Mouse (Mus musculus): ENCODE measurements around the gene Noct.
A peak's percentile ranks its signal among the peaks of the same experiment; 100 is the strongest.
"Not testable (repeated sequence)": the region's sequence is repeated elsewhere in the genome, so short reads cannot be mapped to it uniquely, and the experiment has no call there.

Noct gene

GRCm38 (mm10) chr3:51204897-51205296 is 19.4 kb upstream of the Noct start:
- no peak for DNase-seq (ENCODE audit: low read depth, low spot score)

GRCm38 (mm10) chr3:51206521-51206920 is 17.7 kb upstream of the Noct start:
- no peak for DNase-seq (ENCODE audit: low read depth, low spot score)

DNA sequence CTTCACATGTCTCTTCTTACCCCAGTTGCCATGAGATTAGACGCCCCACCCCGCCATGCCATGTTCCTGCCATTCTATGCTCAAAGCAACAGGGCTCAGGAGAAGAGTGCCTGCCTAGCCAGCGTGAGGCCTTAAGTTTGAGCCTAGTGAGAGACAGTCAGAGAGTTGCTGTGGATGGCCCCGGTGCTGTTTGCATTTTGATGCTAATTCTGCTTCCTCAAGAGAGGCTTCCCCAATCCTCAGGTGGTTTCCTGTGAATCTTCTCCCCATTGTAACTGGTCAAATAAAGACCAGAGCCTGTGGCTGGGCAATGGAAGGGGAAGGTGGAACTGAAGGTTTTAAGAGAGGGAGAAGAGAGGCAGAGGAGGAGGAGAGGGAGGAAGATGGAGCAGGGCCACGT is 15.6 kb upstream of the Noct start:
- no peak for DNase-seq (ENCODE audit: low read depth, low spot score)

GRCm38 (mm10) chr3:51209503-51210314 is 14.5 kb upstream of the Noct start:
- DNase-seq (ENCODE audit: low read depth, low spot score) = no peak

GRCm38 (mm10) chr3:51210485-51210884 is 13.8 kb upstream of the Noct start:
- DNase-seq (ENCODE audit: low read depth, low spot score) = no peak

DNA sequence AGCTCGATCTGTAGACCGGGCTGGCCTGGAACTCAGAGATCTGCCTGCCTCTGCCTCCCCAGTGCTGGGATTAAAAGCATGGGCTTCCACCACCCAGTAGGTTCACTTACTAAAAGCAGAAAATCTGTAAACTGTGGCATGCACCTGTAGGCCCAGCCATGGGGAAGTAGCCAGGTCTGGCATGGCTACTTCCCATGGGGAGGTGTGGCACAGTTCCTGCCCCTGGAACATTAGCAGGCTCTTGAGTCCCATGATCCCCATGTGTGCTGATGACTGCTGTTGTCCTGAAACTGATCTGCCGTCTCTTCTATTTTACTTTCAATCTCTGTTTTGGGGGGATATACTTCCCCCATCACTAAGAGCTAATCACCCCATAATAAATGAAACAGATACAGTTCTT is 11.1 kb upstream of the Noct start:
- DNase-seq (ENCODE audit: low read depth, low spot score) = no peak

- no peak for DNase-seq (ENCODE audit: low read depth, low spot score)
These were observed 8.6 kb upstream of the Noct start for GRCm38 (mm10) chr3:51215681-51216080.

- DNase-seq (ENCODE audit: low read depth, low spot score) = not testable (repeated sequence)
These were observed 7.9 kb upstream of the Noct start for GRCm38 (mm10) chr3:51216351-51216750.

GRCm38 (mm10) chr3:51218385-51218784 is 5.9 kb upstream of the Noct start:
- not testable (repeated sequence) for DNase-seq (ENCODE audit: low read depth, low spot score)

DNA sequence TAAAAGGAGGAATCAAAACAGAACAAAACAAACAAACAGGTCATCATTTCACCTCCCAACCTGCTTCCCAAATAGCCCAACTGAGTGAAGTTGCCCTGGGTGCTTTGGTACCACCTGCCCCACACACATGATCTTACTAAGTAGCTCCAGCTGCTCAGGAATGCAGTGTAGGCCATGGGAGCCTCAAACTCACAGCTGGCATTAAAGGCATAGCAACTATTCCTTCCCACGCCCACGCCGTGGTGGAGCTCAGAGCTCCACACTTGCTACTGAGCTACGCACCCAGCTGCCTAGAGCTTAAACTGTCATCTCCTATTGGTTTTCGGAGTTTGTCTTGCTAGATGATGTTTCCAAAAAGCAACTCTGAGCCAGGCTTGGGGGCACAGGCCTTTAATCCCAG is 5.0 kb upstream of the Noct start:
- no peak for DNase-seq (ENCODE audit: low read depth, low spot score)

DNA sequence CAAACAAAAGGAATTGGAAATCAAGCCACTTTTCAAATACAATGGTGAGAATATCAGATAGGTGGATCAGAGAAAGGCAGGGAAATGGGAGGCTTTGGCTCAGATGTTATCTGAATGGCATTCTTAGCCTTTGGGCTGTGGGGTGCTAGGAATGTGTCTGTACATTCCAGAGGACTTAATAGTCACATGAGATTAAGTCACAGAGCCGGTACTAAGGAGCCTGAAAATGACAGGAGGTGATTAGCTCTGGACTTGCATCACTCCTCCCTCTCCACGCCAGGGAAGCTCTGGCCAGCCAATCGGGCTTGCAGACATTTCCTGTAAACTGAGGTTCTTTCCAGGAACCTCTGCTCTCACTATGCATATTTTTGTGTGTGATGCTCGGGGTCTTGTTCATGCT is 3.4 kb upstream of the Noct start:
- no peak for DNase-seq (ENCODE audit: low read depth, low spot score)

GRCm38 (mm10) chr3:51221847-51222246 is 2.4 kb upstream of the Noct start:
- DNase-seq (ENCODE audit: low read depth, low spot score) = no peak

DNA sequence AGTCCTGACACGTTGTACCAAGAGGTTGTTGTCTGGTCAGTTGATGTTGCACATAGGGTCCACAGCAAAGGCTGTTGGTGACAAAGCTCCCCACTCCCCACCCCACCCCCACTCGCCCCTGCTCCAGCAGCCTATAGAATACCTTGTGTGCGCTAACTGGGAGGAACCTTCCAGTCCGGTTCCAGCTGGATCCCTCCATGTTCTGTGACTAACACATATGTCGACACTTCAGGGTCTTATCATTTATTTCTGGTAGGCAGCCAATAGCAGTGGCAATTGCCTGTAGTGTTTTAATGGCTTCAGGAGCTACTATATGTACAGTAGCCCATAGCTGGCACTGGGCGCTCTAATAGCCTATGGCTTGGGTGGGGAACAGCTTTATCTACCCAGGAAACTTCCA is 1.9 kb upstream of the Noct start:
- DNase-seq (ENCODE audit: low read depth, low spot score) = no peak

GRCm38 (mm10) chr3:51222834-51223460 is 1.3 kb upstream of the Noct start:
- DNase-seq (ENCODE audit: low read depth, low spot score) = peak; percentile 16

- DNase-seq (ENCODE audit: low read depth, low spot score) = no peak
These were observed 691 bp upstream of the Noct start for GRCm38 (mm10) chr3:51223556-51223955.

DNA sequence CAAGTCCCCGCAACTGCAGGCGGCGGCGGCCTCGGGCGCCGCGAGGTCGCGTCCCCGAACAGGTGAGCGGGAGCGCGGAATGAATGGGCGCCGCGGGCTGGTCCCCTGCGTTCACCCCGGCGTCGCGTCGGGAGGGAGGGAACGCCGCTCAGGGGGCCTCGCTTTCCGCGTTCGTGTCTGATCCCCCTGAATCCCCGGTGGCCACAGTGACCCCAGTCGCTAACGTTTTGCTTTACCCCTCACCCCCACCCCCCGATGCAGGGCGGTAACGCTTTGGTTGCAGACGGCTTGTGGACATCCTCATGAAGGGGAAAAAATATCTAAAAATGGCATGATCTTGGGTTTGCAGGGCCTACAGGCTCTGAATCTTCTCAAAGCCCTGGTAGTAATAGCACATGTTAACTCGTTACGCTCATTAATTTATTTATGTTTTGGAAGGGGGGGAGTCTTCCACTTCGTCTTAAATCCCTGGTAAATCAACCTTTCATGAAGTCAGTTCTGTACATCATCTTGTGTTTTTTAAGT is 1.0 kb downstream of the Noct start:
- DNase-seq (ENCODE audit: low read depth, low spot score) = no peak

DNA sequence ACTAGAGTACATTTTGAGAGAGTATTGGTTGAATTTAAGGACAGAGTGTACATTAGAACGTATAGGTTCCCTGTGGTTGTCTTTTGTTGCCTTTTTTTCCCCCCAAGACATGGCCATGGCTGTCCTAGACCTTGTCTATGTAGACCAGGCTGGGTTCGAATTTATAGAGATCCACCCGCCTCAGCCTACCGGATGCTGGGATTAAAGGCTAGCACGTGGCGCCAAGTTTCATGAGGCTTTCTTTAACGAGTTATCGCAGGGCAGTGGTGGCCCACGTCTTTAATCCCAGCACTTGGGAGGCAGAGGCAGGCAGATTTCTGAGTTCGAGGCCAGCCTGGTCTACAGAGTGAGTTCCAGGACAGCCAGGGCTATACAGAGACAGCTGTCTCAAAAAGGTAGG is 1.7 kb downstream of the Noct start:
- DNase-seq (ENCODE audit: low read depth, low spot score) = no peak

GRCm38 (mm10) chr3:51226601-51227000 is 2.4 kb downstream of the Noct start:
- peak; percentile 64 for DNase-seq (ENCODE audit: low read depth, low spot score)

DNA sequence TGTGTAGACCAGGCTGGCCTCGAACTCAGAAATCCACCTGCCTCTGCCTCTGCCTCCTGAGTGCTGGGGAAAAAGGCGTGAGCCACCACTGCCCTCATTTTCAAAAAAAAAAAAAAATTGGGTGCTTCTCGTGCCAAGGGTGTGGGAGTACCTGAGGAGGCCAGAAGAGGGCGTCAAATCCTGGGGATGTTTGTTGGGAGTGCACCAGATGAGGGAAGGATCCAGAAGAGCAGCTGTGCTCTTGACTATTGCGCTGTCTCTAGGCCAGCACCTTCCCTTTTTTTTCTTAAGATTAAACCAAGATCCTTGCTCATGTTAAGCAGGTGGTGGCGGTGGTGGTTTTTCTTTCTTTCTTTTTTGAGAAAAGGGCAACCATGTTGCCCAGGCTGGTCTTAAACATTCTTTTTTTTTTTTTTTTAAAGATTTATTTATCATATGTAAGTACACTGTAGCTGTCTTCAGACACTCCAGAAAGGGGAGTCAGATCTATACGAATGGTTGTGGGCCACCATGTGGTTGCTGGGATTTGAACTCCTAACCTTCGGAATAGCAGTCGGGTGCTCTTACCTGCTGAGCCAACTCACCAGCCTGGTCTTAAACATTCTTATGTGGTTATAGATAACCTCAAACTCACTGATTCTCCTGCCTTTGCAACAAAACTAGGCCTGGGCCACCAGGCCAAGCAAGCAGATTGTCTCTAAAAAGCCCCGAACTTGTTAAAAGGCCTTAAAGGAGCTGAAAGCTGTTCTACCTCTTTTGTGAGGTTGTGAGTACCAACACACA is 4.0 kb downstream of the Noct start:
- peak; percentile 60 for DNase-seq (ENCODE audit: low read depth, low spot score)

DNA sequence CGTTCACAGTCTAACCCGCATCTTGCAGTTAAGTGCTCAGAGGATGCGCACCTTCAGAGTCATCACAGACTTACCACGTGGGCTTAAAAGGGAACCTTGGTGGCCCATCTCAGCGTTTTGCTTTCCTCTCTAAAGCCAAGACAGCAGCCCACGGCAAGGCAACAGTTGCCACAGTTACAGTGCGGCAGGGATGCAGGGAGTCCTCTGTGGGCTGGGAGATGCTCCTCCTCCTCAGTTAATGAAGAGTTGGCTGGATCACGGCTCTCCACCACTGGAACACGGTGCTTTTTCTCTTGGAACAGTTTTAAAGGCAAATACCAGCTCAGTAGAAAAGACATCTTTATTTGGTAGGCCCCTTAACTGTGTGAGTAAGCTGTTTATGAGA is 4.6 kb downstream of the Noct start:
- no peak for DNase-seq (ENCODE audit: low read depth, low spot score)

DNA sequence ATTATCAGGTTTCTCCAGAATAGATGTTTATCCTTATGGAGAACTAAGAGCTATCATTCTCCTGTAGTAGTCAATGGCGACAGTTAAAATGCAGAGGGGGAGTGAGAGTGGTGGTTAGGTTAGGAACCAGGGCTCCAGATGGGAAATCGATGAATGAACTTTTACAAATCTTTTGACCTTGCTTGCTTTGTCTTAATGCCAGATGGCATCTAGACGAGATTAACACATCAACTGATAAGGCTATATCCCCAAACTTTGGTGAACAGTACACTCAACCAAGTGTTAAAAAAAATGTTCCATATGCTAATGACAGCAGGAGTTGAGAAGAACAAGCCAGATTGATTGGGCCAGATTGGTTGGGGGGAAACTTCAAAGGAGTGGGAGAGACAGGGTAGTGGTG is 5.0 kb downstream of the Noct start:
- DNase-seq (ENCODE audit: low read depth, low spot score) = no peak

- DNase-seq (ENCODE audit: low read depth, low spot score) = no peak
These were observed 6.0 kb downstream of the Noct start for GRCm38 (mm10) chr3:51230146-51230835.
